Mouse (Mus musculus) spleen, adult 2 months (tissue): Measurements from ENCODE around the gene Hgf.

Experiments used
- CTCF ChIP-seq: fragments of 200-500 bp; IDR thresholded peaks from 2 replicates; pipeline ENCODE4 v1.5.1; 2011; ENCODE audit warnings: mild to moderate bottlenecking, inconsistent platforms; ENCODE audit not compliant: insufficient read depth, insufficient read length, insufficient replicate concordance; ENCODE audit errors: extremely low read depth
- POLR2A ChIP-seq: fragments of 200-500 bp; IDR thresholded peaks from 2 replicates; pipeline ENCODE4 v1.6.1; 2011; ENCODE audit warnings: low read depth, low read length, inconsistent platforms

GRCm38 (mm10) chr5:16646417-16646816, 93.1 kb downstream of the Hgf start:
- TF ChIP-seq POLR2A, result no peak
- TF ChIP-seq CTCF, result no peak
